Mouse (Mus musculus) spleen, adult 12 weeks (tissue): ENCODE measurements around the gene Patj.
"Not testable (repeated sequence)": the region's sequence is repeated elsewhere in the genome, so short reads cannot be mapped to it uniquely, and the experiment has no call there.

Source experiments
- DNase-seq: peaks from one replicate; pipeline ENCODE4 v3.0.0; 2022; ENCODE audit warnings: low spot score

Patj gene

DNA sequence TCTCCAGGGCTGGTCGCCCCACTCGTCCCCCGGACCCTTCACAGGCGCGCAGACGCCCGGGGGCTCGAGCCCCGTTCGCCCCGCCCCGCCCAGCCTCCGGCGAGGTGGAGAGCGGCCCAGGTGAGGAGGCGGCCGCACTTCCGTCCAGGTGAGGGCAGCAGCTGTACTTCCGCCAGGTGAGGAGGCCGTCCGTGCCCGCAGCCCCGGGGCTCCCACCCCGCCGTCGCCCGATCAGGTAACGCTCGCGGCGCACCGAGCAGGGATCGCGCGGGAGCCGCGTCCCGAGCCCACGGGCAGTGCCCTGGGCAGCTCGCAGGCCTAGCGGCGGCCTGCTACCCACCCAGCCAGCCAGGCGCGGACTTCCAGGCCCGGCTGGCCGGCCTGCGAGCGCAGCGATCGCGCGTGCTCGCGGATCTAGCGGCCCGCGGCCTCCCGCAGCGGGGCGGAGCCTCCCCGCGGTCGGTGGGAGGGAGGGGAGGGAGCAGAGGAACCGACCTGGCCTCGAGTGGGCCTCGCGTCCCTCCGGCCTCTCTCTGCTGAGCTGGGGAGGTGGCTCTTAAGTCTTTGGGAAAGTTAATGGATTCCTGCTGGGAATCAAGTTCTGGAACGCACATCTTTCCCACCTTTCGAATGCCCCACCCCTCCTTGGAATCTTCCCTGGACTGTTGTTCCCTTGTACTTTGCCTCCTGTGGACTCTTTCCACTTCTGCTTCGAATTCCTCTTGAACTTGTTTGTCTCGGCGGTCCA is at the start of gene Patj:
Gene Patj, plus strand, starts transcription at position 96 of the 748 bp plus-strand sequence.
- peak; percentile 11 for DNase-seq

DNA sequence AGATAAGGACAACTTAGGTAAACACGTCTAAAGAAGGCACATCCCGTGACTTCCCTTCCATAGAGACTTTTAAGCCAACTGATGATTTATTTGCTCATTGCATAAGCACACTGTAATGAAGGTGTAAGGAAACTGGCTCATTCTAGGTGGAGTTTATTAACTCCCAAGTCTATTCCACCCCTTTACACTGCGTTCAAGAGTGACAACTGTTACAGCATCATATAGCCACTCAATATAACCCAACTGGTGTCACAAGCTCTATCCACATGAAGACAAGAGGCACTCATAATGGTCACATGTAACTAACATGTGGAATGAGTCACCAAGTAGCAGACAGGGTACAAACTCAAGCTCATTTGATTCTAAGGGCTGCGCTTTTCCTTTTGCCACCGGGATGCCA is 47.0 kb upstream of the Patj start:
- no peak for DNase-seq

- no peak for DNase-seq
Measured at GRCm38 (mm10) chr4:98358034-98358809, 37.4 kb upstream of the Patj start.

GRCm38 (mm10) chr4:98375401-98375800 is 20.2 kb upstream of the Patj start:
- DNase-seq: no peak

GRCm38 (mm10) chr4:98376943-98377342 is 18.6 kb upstream of the Patj start:
- DNase-seq: no peak

DNA sequence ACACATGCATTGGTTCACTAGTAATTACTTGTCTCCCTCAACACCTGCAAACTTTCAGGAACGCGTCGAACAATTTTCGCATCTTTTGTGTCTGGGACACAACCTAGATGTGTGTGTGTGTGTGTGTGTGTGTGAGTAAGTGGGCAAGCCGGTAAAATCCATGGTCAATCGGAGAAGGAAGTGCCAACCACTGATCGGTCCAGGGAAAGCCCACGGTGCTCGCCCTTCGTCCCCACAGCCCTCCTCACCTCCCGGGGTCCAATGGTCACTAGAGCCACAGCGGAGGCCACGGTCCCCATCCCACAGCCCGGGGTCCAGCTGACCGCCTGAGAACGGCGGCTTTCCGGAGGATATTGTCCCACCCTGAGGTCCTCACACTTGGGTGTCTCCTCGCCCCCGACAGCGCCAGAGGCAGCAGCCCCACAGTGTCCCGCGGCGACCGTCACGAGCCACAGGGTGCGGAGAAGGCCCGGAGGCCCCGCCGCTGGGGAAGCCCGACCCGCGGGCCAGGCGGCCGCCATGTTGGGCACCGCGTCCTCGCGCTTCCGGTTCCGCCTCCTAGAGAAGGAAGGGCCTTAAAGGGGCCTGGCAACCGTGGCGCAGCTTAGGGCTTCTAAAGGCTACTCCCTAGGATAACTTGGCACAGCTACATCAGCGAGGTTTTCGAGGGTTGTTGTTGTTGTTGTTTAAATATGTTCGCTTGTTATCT is 12.7 kb upstream of the Patj start, which contains the start of gene Tm2d1:
Gene Tm2d1, minus strand, starts transcription at position 591 of the 709 bp plus-strand sequence.
- peak; percentile 74 for DNase-seq

DNA sequence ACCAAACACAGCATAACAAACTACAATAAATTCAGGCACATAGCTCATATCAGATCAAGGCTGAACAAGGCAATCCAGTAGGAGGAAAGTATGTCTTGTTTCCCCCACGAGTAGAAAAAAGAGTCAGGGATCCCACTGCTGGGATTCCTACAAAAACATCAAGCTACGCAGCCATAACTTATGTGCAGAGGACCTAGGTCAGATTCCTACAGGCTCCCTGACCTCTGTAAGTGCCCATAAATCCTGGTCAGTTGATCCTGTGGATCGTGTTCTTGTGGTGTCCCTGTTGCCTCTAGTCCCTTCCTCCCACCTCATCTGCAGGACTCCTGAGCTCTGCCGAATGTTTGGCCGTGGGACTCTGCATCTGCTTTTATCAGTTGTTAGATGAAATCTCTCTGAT is 10.5 kb upstream of the Patj start:
- DNase-seq: no peak

GRCm38 (mm10) chr4:98395346-98395689 is 267 bp upstream of the Patj start:
- DNase-seq: no peak

- DNase-seq: no peak
Measured at GRCm38 (mm10) chr4:98400926-98401583, 5.5 kb downstream of the Patj start.

GRCm38 (mm10) chr4:98401584-98401962 is 6.0 kb downstream of the Patj start:
- no peak for DNase-seq

DNA sequence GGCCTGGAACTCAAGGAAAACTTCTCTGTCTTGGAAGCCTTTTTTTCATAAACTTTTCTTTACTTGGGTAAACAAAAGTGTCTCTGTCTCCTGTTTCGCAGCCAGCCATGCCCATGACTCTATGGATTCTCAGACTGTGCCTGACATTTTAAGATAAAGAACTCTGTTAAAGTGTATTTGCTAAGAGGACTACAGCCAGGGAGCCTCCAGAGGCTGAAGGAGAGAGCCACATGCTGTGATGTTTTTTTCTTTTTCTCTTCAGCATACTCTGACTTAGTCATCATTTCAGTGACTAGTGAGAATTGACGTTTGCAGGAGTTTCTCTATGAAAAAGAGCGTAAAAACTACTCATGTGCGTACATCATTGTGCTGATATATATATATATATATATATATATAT is 7.9 kb downstream of the Patj start:
- DNase-seq: no peak

GRCm38 (mm10) chr4:98404412-98404811 is 8.8 kb downstream of the Patj start:
- no peak for DNase-seq

- DNase-seq: no peak
Measured at GRCm38 (mm10) chr4:98408455-98408854, 12.9 kb downstream of the Patj start.

DNA sequence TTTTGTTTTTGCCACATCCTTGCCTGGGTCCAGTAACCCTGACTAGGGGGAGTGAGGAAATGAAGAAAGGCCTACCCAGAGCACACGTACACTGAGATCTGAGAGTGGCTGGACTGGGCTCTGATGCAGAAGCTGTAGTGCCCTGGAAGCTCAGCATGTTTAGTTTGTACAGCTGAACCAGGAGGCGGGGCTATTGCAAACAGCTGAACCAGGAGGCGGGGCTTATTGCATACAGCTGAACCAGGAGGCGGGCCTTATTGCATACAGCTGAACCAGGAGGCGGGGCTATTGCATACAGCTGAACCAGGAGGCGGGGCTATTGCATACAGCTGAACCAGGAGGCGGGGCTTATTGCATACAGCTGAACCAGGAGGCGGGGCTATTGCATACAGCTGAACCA is 19.6 kb downstream of the Patj start:
- DNase-seq: not testable (repeated sequence)

DNA sequence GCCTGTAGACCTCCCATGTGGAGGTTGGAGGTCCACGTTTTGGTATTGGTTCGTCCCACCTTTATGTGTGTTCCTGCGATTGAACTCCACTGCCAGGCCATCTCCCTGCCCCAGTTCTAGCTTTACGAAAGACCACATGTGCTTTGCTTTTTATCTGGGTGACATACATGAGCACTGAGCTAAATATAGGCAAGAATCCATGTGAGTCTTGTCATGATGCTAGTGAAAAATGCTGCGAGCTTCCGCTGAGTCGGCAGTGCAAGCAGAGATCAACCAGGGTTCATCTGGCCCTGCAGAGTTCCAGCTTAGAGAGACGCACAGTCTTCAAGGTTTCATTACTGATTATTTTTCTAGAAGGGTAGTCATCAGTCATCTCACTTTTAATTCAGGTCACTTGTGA is 32.8 kb downstream of the Patj start:
- no peak for DNase-seq

GRCm38 (mm10) chr4:98435641-98436457 is 40.3 kb downstream of the Patj start:
- DNase-seq: no peak

GRCm38 (mm10) chr4:98436664-98437363 is 41.2 kb downstream of the Patj start:
- peak; percentile 46 for DNase-seq

DNA sequence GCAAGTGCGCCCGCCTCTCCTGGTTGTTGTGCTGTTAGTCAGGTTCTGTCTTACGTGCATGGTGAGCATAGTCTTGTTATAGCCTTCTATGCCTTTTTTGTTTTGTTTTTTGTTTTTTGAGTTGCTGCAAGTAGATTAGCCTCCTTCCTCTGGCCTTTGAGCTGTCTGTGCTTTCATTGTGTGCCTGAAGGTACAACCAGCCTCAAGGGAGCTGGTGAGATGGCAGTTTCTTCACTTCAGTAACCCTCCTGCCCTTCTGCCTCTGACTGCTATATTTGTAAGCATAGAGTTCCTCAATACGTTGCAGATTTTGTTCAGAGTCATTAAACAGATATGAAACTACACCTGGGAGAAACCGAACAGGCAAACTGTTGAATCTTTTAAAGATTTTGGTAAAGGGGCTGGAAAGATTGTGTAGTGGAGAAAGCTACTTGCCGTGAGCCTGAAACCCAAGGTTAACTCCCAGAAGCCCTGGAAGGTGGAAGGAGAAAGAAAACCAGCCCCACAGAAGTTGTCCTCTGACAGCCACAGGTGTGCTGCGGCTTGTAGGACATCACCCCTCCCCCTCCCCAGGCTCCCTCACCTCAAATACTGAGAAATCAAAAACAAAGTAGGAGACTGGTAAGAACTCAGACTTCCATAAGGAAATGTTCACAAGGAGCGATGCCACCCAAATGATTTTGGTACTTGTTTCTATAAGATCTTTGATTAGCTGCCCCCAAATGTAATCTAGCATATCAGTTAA is 43.8 kb downstream of the Patj start:
- DNase-seq: no peak

GRCm38 (mm10) chr4:98441248-98441647 is 45.7 kb downstream of the Patj start:
- no peak for DNase-seq
